Mouse (Mus musculus) olfactory bulb, adult 2 months (tissue): ENCODE measurements around the gene Gm28372.

Experiments used
- CTCF ChIP-seq: fragments of 200-500 bp; IDR thresholded peaks from 2 replicates; pipeline ENCODE4 v1.5.1; 2012; ENCODE audit warnings: low read depth, mild to moderate bottlenecking, low read length, moderate library complexity; ENCODE audit not compliant: insufficient read depth
- POLR2A ChIP-seq: fragments of 200-500 bp; IDR thresholded peaks from 2 replicates; pipeline ENCODE4 v1.6.1; 2012; ENCODE audit warnings: mild to moderate bottlenecking, low read depth, low read length, moderate library complexity; ENCODE audit not compliant: insufficient read depth

DNA sequence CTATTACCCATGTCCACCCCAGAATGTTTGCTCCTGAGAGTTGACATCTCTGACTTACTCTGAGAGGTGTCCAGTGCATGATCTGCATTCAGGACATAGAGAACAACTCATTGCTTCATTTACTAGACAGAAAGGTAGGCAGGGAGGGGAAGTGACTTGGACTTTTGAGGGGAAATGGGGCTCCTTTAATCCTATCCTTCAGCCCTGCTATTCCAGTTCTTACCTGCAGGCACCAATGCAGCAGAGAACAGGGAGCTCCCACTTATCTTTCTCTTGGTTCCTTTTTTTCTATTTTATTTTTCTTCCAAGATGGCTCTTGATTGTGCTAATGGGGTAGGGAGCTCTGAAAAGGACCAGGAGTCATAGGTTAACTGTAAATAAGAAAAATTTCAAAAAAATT, 43.4 kb downstream of the Gm28372 start:
- TF ChIP-seq POLR2A (no peak), CTCF (no peak)
